Mouse (Mus musculus) common myeloid progenitor, adult 5-6 weeks (primary cell): ENCODE measurements around the gene Ms4a5. TPM values are rescaled to one million over a fixed set of nuclear protein-coding genes. Genes with fewer than 3 reads are reported as not detected.

ENCODE experiments used
- ATAC-seq: replicated peaks from 2 replicates; pipeline ENCODE4 v1.8.0; 2016; ENCODE audit warnings: low read depth, mild to moderate bottlenecking, moderate TSS enrichment, inconsistent platforms; ENCODE audit not compliant: poor library complexity, severe bottlenecking
- total RNA-seq: library from RNA; stranded (forward); fragments of 200-1000, 187-1606 nt; gene quantifications from 2 replicates; pipeline ENCODE4 v1.2.3, GENCODE M21; 2017

The Ms4a5 gene
- total RNA-seq, 1 experiment from 2014 or later: not detected

GRCm38 (mm10) chr19:11234244-11234643, 49.4 kb downstream of the Ms4a5 start:
- no peak for ATAC-seq

DNA sequence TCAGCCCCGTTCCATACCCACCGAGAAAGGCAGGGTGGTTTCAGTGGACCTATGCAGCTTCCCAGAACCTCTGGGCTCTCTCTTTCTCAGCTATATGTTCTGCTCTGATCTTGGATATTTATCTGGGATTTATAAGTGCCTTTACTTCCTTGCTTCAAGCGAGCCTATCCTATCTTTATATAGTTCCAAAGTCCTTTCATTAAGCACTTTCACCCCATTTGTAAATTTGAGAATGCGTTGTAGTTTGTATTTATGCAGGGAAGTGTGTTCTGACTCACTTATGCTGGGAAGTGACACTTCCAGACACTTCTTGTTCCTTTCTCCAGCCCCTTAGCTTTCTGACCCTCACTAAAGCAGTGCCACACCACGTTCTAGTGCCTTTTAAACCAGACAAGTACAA, 51.3 kb downstream of the Ms4a5 start, which contains the start of gene Ms4a12:
TSS of gene Ms4a12 (minus strand) at position 101 of the 400 bp plus-strand sequence.
- ATAC-seq: no peak

Other genes with a start within 250 kb of the Ms4a5 start
- gene Ms4a8a, start 202.8 kb downstream of the Ms4a5 start, total RNA-seq: not detected in 2 replicates
- gene 1700017D01Rik, start 153.0 kb downstream of the Ms4a5 start, total RNA-seq: not detected in 2 replicates
- gene 1700025F22Rik, start 118.6 kb downstream of the Ms4a5 start, total RNA-seq: not detected in 2 replicates
- not detected in 2 replicates for gene Ms4a13, start 87.1 kb downstream of the Ms4a5 start, total RNA-seq
- gene Ms4a12, start 51.4 kb downstream of the Ms4a5 start, total RNA-seq: not detected in 2 replicates
- gene Ms4a1, start 17.6 kb downstream of the Ms4a5 start, total RNA-seq: not detected in 2 replicates
- not detected in 2 replicates for gene Ms4a14, start 30.6 kb upstream of the Ms4a5 start, total RNA-seq
- 0.09 TPM in 1 of 2 replicates, not detected in the other for gene Ms4a7, start 52.3 kb upstream of the Ms4a5 start, total RNA-seq
- gene Ms4a4a, start 91.7 kb upstream of the Ms4a5 start, total RNA-seq: not detected in 2 replicates
- 7.3 and 25.8 TPM in 2 replicates for gene Ms4a4c, start 120.9 kb upstream of the Ms4a5 start, total RNA-seq
- 3.1 and 10.3 TPM in 2 replicates for gene Ms4a4b, start 159.7 kb upstream of the Ms4a5 start, total RNA-seq
- gene Ms4a6c, start 185.5 kb upstream of the Ms4a5 start, total RNA-seq: 108 and 113 TPM in 2 replicates
- gene Gm8369, start 202.1 kb upstream of the Ms4a5 start, total RNA-seq: 1.7 and 2.1 TPM in 2 replicates
- gene Ms4a6b, start 232.6 kb upstream of the Ms4a5 start, total RNA-seq: 13.9 and 26.6 TPM in 2 replicates